Mouse (Mus musculus): ENCODE measurements around the gene Sirt4. TPM values are rescaled to one million over a fixed set of nuclear protein-coding genes. Genes with fewer than 3 reads are reported as not detected.
"Not testable (repeated sequence)": the region's sequence is repeated elsewhere in the genome, so short reads cannot be mapped to it uniquely, and the experiment has no call there.

The Sirt4 gene
- total RNA-seq (2014; fragmentation: Nextera tagmentation) (10.7 and 20.4 TPM in 2 replicates), total RNA-seq (2017) (3.4 and 7.2 TPM in 2 replicates)

GRCm38 (mm10) chr5:115483947-115484920, at the start of gene Sirt4:
Gene Sirt4, minus strand, starts transcription at chr5:115484725.
- peak; percentile 83 for ATAC-seq (replicated peaks; ENCODE audit: low FRiP score, low TSS enrichment, poor library complexity, severe bottlenecking)

GRCm38 (mm10) chr5:115531671-115532270, 47.2 kb upstream of the Sirt4 start:
- ATAC-seq (replicated peaks; ENCODE audit: low FRiP score, low TSS enrichment, poor library complexity, severe bottlenecking): peak; percentile 95

- ATAC-seq (replicated peaks; ENCODE audit: low FRiP score, low TSS enrichment, poor library complexity, severe bottlenecking): no peak
Measured at GRCm38 (mm10) chr5:115530447-115530809, 45.9 kb upstream of the Sirt4 start.

- no peak for ATAC-seq (replicated peaks; ENCODE audit: low FRiP score, low TSS enrichment, poor library complexity, severe bottlenecking)
Measured at GRCm38 (mm10) chr5:115529742-115530446, 45.4 kb upstream of the Sirt4 start.

- no peak for ATAC-seq (replicated peaks; ENCODE audit: low FRiP score, low TSS enrichment, poor library complexity, severe bottlenecking)
Measured at GRCm38 (mm10) chr5:115529364-115529741, 44.8 kb upstream of the Sirt4 start.

GRCm38 (mm10) chr5:115528128-115528527, 43.6 kb upstream of the Sirt4 start:
- ATAC-seq (replicated peaks; ENCODE audit: low FRiP score, low TSS enrichment, poor library complexity, severe bottlenecking): no peak

- ATAC-seq (replicated peaks; ENCODE audit: low FRiP score, low TSS enrichment, poor library complexity, severe bottlenecking): no peak
Measured at GRCm38 (mm10) chr5:115526456-115527202, 42.1 kb upstream of the Sirt4 start.

GRCm38 (mm10) chr5:115525943-115526342, 41.4 kb upstream of the Sirt4 start:
- no peak for ATAC-seq (replicated peaks; ENCODE audit: low FRiP score, low TSS enrichment, poor library complexity, severe bottlenecking)

- ATAC-seq (replicated peaks; ENCODE audit: low FRiP score, low TSS enrichment, poor library complexity, severe bottlenecking): no peak
Measured at GRCm38 (mm10) chr5:115525416-115525815, 40.9 kb upstream of the Sirt4 start.

GRCm38 (mm10) chr5:115524471-115524870, 39.9 kb upstream of the Sirt4 start:
- ATAC-seq (replicated peaks; ENCODE audit: low FRiP score, low TSS enrichment, poor library complexity, severe bottlenecking): no peak

GRCm38 (mm10) chr5:115523971-115524370, 39.4 kb upstream of the Sirt4 start:
- ATAC-seq (replicated peaks; ENCODE audit: low FRiP score, low TSS enrichment, poor library complexity, severe bottlenecking): no peak

GRCm38 (mm10) chr5:115522981-115523499, 38.5 kb upstream of the Sirt4 start:
- ATAC-seq (replicated peaks; ENCODE audit: low FRiP score, low TSS enrichment, poor library complexity, severe bottlenecking): no peak

GRCm38 (mm10) chr5:115522531-115522930, 38.0 kb upstream of the Sirt4 start:
- ATAC-seq (replicated peaks; ENCODE audit: low FRiP score, low TSS enrichment, poor library complexity, severe bottlenecking): no peak

GRCm38 (mm10) chr5:115521553-115522461, 37.3 kb upstream of the Sirt4 start:
- peak; percentile 70 for ATAC-seq (replicated peaks; ENCODE audit: low FRiP score, low TSS enrichment, poor library complexity, severe bottlenecking)

- no peak for ATAC-seq (replicated peaks; ENCODE audit: low FRiP score, low TSS enrichment, poor library complexity, severe bottlenecking)
Measured at GRCm38 (mm10) chr5:115520325-115520869, 35.9 kb upstream of the Sirt4 start.

- not testable (repeated sequence) for ATAC-seq (replicated peaks; ENCODE audit: low FRiP score, low TSS enrichment, poor library complexity, severe bottlenecking)
Measured at GRCm38 (mm10) chr5:115518214-115518613, 33.7 kb upstream of the Sirt4 start.

GRCm38 (mm10) chr5:115517501-115517900, 33.0 kb upstream of the Sirt4 start:
- no peak for ATAC-seq (replicated peaks; ENCODE audit: low FRiP score, low TSS enrichment, poor library complexity, severe bottlenecking)

- ATAC-seq (replicated peaks; ENCODE audit: low FRiP score, low TSS enrichment, poor library complexity, severe bottlenecking): no peak
Measured at GRCm38 (mm10) chr5:115516908-115517307, 32.4 kb upstream of the Sirt4 start.

All from megakaryocyte-erythroid progenitor cell, adult 5-6 weeks (primary cell).